Mouse (Mus musculus) liver, embryonic 13.5 days (tissue): Measurements from ENCODE around the gene Ptov1. TPM values are rescaled to one million over a fixed set of nuclear protein-coding genes. Genes with fewer than 3 reads are reported as not detected.

Experiments
- ATAC-seq: fragments of 200-750 bp; cut with Nextera tagmentation; 2 replicates; pipeline ENCODE4 v1.8.0; 2017; ENCODE audit warnings: low read depth, mild to moderate bottlenecking, moderate number of reproducible peaks, moderate library complexity
- DNase-seq: peaks from one replicate; pipeline ENCODE4 v3.0.0; 2022
- H3K27ac ChIP-seq: fragments of 300-500 bp; sonication (generic); 2 replicates; pipeline ENCODE4 v1.5.1; 2015; ENCODE audit warnings: moderate library complexity, mild to moderate bottlenecking, inconsistent platforms
- H3K27me3 ChIP-seq: fragments of 300-500 bp; sonication (generic); 2 replicates; pipeline ENCODE4 v1.6.1; 2015; ENCODE audit warnings: mild to moderate bottlenecking, inconsistent platforms
- H3K36me3 ChIP-seq: fragments of 300-500 bp; sonication (generic); 2 replicates; pipeline ENCODE4 v1.6.1; 2015; ENCODE audit warnings: mild to moderate bottlenecking, inconsistent platforms
- H3K4me1 ChIP-seq: fragments of 300-500 bp; sonication (generic); replicated peaks from 2 replicates; pipeline ENCODE4 v1.6.1; 2015; ENCODE audit warnings: inconsistent platforms
- H3K4me2 ChIP-seq: fragments of 300-500 bp; sonication (generic); 2 replicates; pipeline ENCODE4 v1.6.1; 2015; ENCODE audit warnings: inconsistent platforms, mild to moderate bottlenecking, moderate library complexity
- H3K4me3 ChIP-seq: fragments of 300-500 bp; sonication (generic); replicated peaks from 2 replicates; pipeline ENCODE4 v1.5.1; 2015; ENCODE audit warnings: mild to moderate bottlenecking, inconsistent platforms
- H3K9ac ChIP-seq: fragments of 300-500 bp; sonication (generic); 2 replicates; pipeline ENCODE4 v1.6.1; 2015; ENCODE audit warnings: mild to moderate bottlenecking, inconsistent platforms
- H3K9me3 ChIP-seq: fragments of 300-500 bp; sonication (generic); replicated peaks from 2 replicates; pipeline ENCODE4 v1.6.1; 2016; ENCODE audit warnings: inconsistent platforms
- WGBS: fragments of 180-500 bp; shearing (Covaris S2); methylation state at CpG from one replicate; pipeline ENCODE4 v1.1.7; 2015; ENCODE audit not compliant: insufficient replicate concordance; 5-methylcytosine and 5-hydroxymethylcytosine counted together
- polyA plus RNA-seq: library from polyadenylated mRNA; unstranded; fragments of >200 nt; fragmentation: Nextera tagmentation; extraction: Ambion mirVana; gene quantifications from 2 replicates; pipeline ENCODE4 v1.2.1, GENCODE M21; 2015

The Ptov1 gene
- polyA plus RNA-seq, 1 experiment from 2014 or later, result 57.0 TPM

- DNase-seq, result no peak
- H3K4me2 ChIP-seq, result no peak overlapping the region
- peaks cover 27% of the 10 kb centered on the region for H3K4me1 ChIP-seq
- H3K27me3 ChIP-seq, result peaks cover 27% of the 10 kb centered on the region
- no peak overlapping the region for H3K9ac ChIP-seq
- no peaks in the 10 kb centered on the region for H3K9me3 ChIP-seq
- ATAC-seq, result no peak
- H3K36me3 ChIP-seq, result peaks cover 26% of the 10 kb centered on the region
- 75% methylated on average over 6 of the region's 6 CpGs for WGBS
- H3K4me3 ChIP-seq, result no peak overlapping the region
- no peak overlapping the region for H3K27ac ChIP-seq
Observed at GRCm38 (mm10) chr7:44838073-44838472, 31.5 kb downstream of the Ptov1 start.

- WGBS, result 75% methylated on average over 9 of the region's 9 CpGs
- no peak overlapping the region for H3K27ac ChIP-seq
- no peak overlapping the region for H3K9ac ChIP-seq
- no peak for DNase-seq
- peaks cover 27% of the 10 kb centered on the region for H3K27me3 ChIP-seq
- H3K9me3 ChIP-seq, result no peaks in the 10 kb centered on the region
- peaks cover 21% of the 10 kb centered on the region for H3K36me3 ChIP-seq
- H3K4me2 ChIP-seq, result no peak overlapping the region
- ATAC-seq, result no peak
- peaks cover 22% of the 10 kb centered on the region for H3K4me1 ChIP-seq
- no peak overlapping the region for H3K4me3 ChIP-seq
Observed at GRCm38 (mm10) chr7:44836423-44837053, 33.0 kb downstream of the Ptov1 start.

- Histone ChIP-seq H3K9ac (no peak overlapping the region), H3K4me3 (no peak overlapping the region), H3K27ac (no peak overlapping the region), H3K9me3 (no peaks in the 10 kb centered on the region), H3K27me3 (peaks cover 27% of the 10 kb centered on the region), H3K4me1 (peaks cover 22% of the 10 kb centered on the region), H3K4me2 (no peak overlapping the region), H3K36me3 (peaks cover 23% of the 10 kb centered on the region)
- WGBS, result 37% methylated on average over 3 of the region's 3 CpGs
- ATAC-seq (no peak), DNase-seq (no peak)
Observed at GRCm38 (mm10) chr7:44836016-44836404, 33.6 kb downstream of the Ptov1 start.

- Histone ChIP-seq H3K4me2 (no peak overlapping the region), H3K9ac (no peak overlapping the region), H3K4me3 (no peak overlapping the region), H3K4me1 (peaks cover 21% of the 10 kb centered on the region), H3K27ac (no peak overlapping the region), H3K36me3 (peaks cover 23% of the 10 kb centered on the region), H3K27me3 (peaks cover 22% of the 10 kb centered on the region), H3K9me3 (no peaks in the 10 kb centered on the region)
- ATAC-seq (no peak), DNase-seq (no peak)
- 71% methylated on average over 1 of the region's 1 CpGs for WGBS
Observed at GRCm38 (mm10) chr7:44835373-44836015, 34.1 kb downstream of the Ptov1 start.

GRCm38 (mm10) chr7:44832763-44833162, 36.8 kb downstream of the Ptov1 start:
- Histone ChIP-seq H3K27me3 (no peaks in the 10 kb centered on the region), H3K9ac (no peak overlapping the region), H3K4me1 (peaks cover 4% of the 10 kb centered on the region; the same call in 1 of the 2 replicates), H3K4me3 (no peak overlapping the region), H3K36me3 (peaks cover 48% of the 10 kb centered on the region), H3K27ac (no peak overlapping the region), H3K4me2 (no peak overlapping the region), H3K9me3 (no peaks in the 10 kb centered on the region)
- WGBS, result 73% methylated on average over 4 of the region's 4 CpGs
- ATAC-seq (no peak), DNase-seq (no peak)

- ATAC-seq, result no peak
- no peak for DNase-seq
- Histone ChIP-seq H3K27ac (no peak overlapping the region), H3K4me3 (no peak overlapping the region), H3K36me3 (peaks cover 70% of the 10 kb centered on the region), H3K27me3 (no peaks in the 10 kb centered on the region), H3K4me2 (no peak overlapping the region), H3K9ac (no peak overlapping the region), H3K4me1 (peaks cover 29% of the 10 kb centered on the region), H3K9me3 (no peaks in the 10 kb centered on the region)
- WGBS, result 88% methylated on average over 5 of the region's 5 CpGs
Observed at GRCm38 (mm10) chr7:44828706-44829105, 40.9 kb downstream of the Ptov1 start.

- H3K4me2 ChIP-seq, result no peak overlapping the region
- H3K36me3 ChIP-seq, result peaks cover 75% of the 10 kb centered on the region
- no peak overlapping the region for H3K9ac ChIP-seq
- H3K9me3 ChIP-seq, result no peaks in the 10 kb centered on the region
- H3K4me1 ChIP-seq, result peaks cover 46% of the 10 kb centered on the region
- WGBS, result 81% methylated on average over 3 of the region's 3 CpGs
- H3K27ac ChIP-seq, result no peak overlapping the region
- H3K4me3 ChIP-seq, result no peak overlapping the region
- H3K27me3 ChIP-seq, result no peaks in the 10 kb centered on the region
- no peak for DNase-seq
- ATAC-seq, result no peak
Observed at GRCm38 (mm10) chr7:44826771-44827170, 42.8 kb downstream of the Ptov1 start.

- DNase-seq, result peak; percentile 62
- no peaks in the 10 kb centered on the region for H3K27me3 ChIP-seq
- no peak overlapping the region for H3K9ac ChIP-seq
- no peaks in the 10 kb centered on the region for H3K9me3 ChIP-seq
- peaks cover 63% of the 10 kb centered on the region for H3K36me3 ChIP-seq
- H3K4me2 ChIP-seq, result no peak overlapping the region
- ATAC-seq, result peak; percentile 37; the same call in 1 of the 2 replicates
- peaks cover 65% of the 10 kb centered on the region for H3K4me1 ChIP-seq
- no peak overlapping the region for H3K27ac ChIP-seq
- WGBS, result 21% methylated on average over 3 of the region's 3 CpGs
- no peak overlapping the region for H3K4me3 ChIP-seq
Observed at GRCm38 (mm10) chr7:44824872-44825271, 44.7 kb downstream of the Ptov1 start.

- H3K36me3 ChIP-seq, result peaks cover 60% of the 10 kb centered on the region
- 27% methylated on average over 7 of the region's 7 CpGs for WGBS
- H3K27ac ChIP-seq, result 0 out of 2 replicates have a peak overlapping the region, but pooled peaks have one; percentile 11
- H3K9ac ChIP-seq, result no peak overlapping the region
- no peak for DNase-seq
- H3K27me3 ChIP-seq, result no peaks in the 10 kb centered on the region
- H3K4me1 ChIP-seq, result peaks cover 80% of the 10 kb centered on the region
- H3K9me3 ChIP-seq, result no peaks in the 10 kb centered on the region
- no peak for ATAC-seq
- H3K4me2 ChIP-seq, result no peak overlapping the region
- H3K4me3 ChIP-seq, result no peak overlapping the region
Observed at GRCm38 (mm10) chr7:44823409-44823808, 46.2 kb downstream of the Ptov1 start.

- H3K4me1 ChIP-seq, result peaks cover 95% of the 10 kb centered on the region
- no peaks in the 10 kb centered on the region for H3K27me3 ChIP-seq
- no peak overlapping the region for H3K9ac ChIP-seq
- H3K27ac ChIP-seq, result 0 out of 2 replicates have a peak overlapping the region, but pooled peaks have one; percentile 9
- WGBS, result 68% methylated on average over 7 of the region's 7 CpGs
- no peak overlapping the region for H3K4me2 ChIP-seq
- ATAC-seq (0 out of 2 replicates have a peak, but pooled peaks have one; percentile 18), DNase-seq (no peak)
- no peaks in the 10 kb centered on the region for H3K9me3 ChIP-seq
- H3K4me3 ChIP-seq, result no peak overlapping the region
- H3K36me3 ChIP-seq, result peaks cover 47% of the 10 kb centered on the region
Observed at GRCm38 (mm10) chr7:44821666-44822448, 47.7 kb downstream of the Ptov1 start.

GRCm38 (mm10) chr7:44820525-44820924, 49.1 kb downstream of the Ptov1 start:
- peaks cover 84% of the 10 kb centered on the region for H3K4me1 ChIP-seq
- no peaks in the 10 kb centered on the region for H3K27me3 ChIP-seq
- DNase-seq (no peak), ATAC-seq (no peak)
- H3K27ac ChIP-seq, result peak overlapping the region; percentile 95
- no peaks in the 10 kb centered on the region for H3K9me3 ChIP-seq
- no peak overlapping the region for H3K4me3 ChIP-seq
- 79% methylated on average over 3 of the region's 3 CpGs for WGBS
- peaks cover 36% of the 10 kb centered on the region for H3K36me3 ChIP-seq
- H3K9ac ChIP-seq, result peak overlapping the region; percentile 91; the same call in 1 of the 2 replicates
- peak overlapping the region; percentile 79 for H3K4me2 ChIP-seq
